Mouse (Mus musculus): ENCODE data around the gene Cdipt. TPM values are rescaled to one million over a fixed set of nuclear protein-coding genes. Genes with fewer than 3 reads are reported as not detected.

The Cdipt gene
- polyA plus RNA-seq (2015; fragmentation: Nextera tagmentation; extraction: Ambion mirVana) = 39.5 and 42.6 TPM in 2 replicates

- Histone ChIP-seq H3K9me3 (replicated peaks; ENCODE audit: control insufficient read depth, low read length) (no peaks in the 10 kb centered on the region), H3K36me3 (ENCODE audit: control insufficient read depth, insufficient read depth) (peaks cover 17% of the 10 kb centered on the region), H3K4me2 (ENCODE audit: low read depth, low read length) (peak within 1 kb of the TSS; percentile 90), H3K9ac (ENCODE audit: low read depth, low read length) (peak within 1 kb of the TSS; percentile 98), H3K4me1 (ENCODE audit: control insufficient read depth, low read depth, low read length) (peaks cover 21% of the 10 kb centered on the region), H3K27ac (ENCODE audit: low read length) (peak within 1 kb of the TSS; percentile 94), H3K27me3 (ENCODE audit: control insufficient read depth, insufficient read depth, low read depth, low read length) (no peaks in the 10 kb centered on the region), H3K4me3 (ENCODE audit: low read depth, low read length) (peak within 1 kb of the TSS; percentile 99)
- ATAC-seq (ENCODE audit: low read depth) = no peak
- 0% methylated on average over 1 of the region's 1 CpGs for WGBS (ENCODE audit: insufficient replicate concordance)
Observed at GRCm38 (mm10) chr7:126975893-126975949, at the start of gene Cdipt. Cdipt (plus strand) TSS chr7:126975914.

GRCm38 (mm10) chr7:126926299-126926698 is 49.4 kb upstream of the Cdipt start:
- Histone ChIP-seq H3K4me1 (ENCODE audit: control insufficient read depth, low read depth, low read length) (peaks cover 34% of the 10 kb centered on the region), H3K36me3 (ENCODE audit: control insufficient read depth, insufficient read depth) (no peaks in the 10 kb centered on the region), H3K4me3 (ENCODE audit: low read depth, low read length) (no peak overlapping the region), H3K27me3 (ENCODE audit: control insufficient read depth, insufficient read depth, low read depth, low read length) (no peaks in the 10 kb centered on the region), H3K9me3 (replicated peaks; ENCODE audit: control insufficient read depth, low read length) (no peaks in the 10 kb centered on the region), H3K9ac (ENCODE audit: low read depth, low read length) (no peak overlapping the region), H3K27ac (ENCODE audit: low read length) (0 out of 2 replicates have a peak overlapping the region, but pooled peaks have one; percentile 22), H3K4me2 (ENCODE audit: low read depth, low read length) (no peak overlapping the region)
- no peak for ATAC-seq (ENCODE audit: low read depth)
- 14% methylated on average over 3 of the region's 3 CpGs for WGBS (ENCODE audit: insufficient replicate concordance)

- peak within 1 kb of the TSS; percentile 75 for H3K27ac ChIP-seq (ENCODE audit: low read length)
- whole genome bisulfite sequencing (ENCODE audit: insufficient replicate concordance) = 1% methylated on average over 55 of the region's 56 CpGs
- peak; percentile 97 for ATAC-seq (ENCODE audit: low read depth)
- H3K9ac ChIP-seq (ENCODE audit: low read depth, low read length) = peak within 1 kb of the TSS; percentile 91
- H3K4me3 ChIP-seq (ENCODE audit: low read depth, low read length) = peak within 1 kb of the TSS; percentile 87
- H3K27me3 ChIP-seq (ENCODE audit: control insufficient read depth, insufficient read depth, low read depth, low read length) = no peaks in the 10 kb centered on the region
- H3K36me3 ChIP-seq (ENCODE audit: control insufficient read depth, insufficient read depth) = no peaks in the 10 kb centered on the region
- H3K9me3 ChIP-seq (replicated peaks; ENCODE audit: control insufficient read depth, low read length) = no peaks in the 10 kb centered on the region
- peaks cover 34% of the 10 kb centered on the region for H3K4me1 ChIP-seq (ENCODE audit: control insufficient read depth, low read depth, low read length)
- peak within 1 kb of the TSS; percentile 100 for H3K4me2 ChIP-seq (ENCODE audit: low read depth, low read length)
Observed at GRCm38 (mm10) chr7:126928384-126929037, 47.2 kb upstream of the Cdipt start, which contains the start of gene Kctd13. Kctd13 (plus strand) TSS chr7:126928879.

- ATAC-seq (ENCODE audit: low read depth) = peak; percentile 42
- peak overlapping the region; percentile 91 for H3K9ac ChIP-seq (ENCODE audit: low read depth, low read length)
- peak overlapping the region; percentile 100 for H3K4me2 ChIP-seq (ENCODE audit: low read depth, low read length)
- no peaks in the 10 kb centered on the region for H3K9me3 ChIP-seq (replicated peaks; ENCODE audit: control insufficient read depth, low read length)
- H3K27ac ChIP-seq (ENCODE audit: low read length) = peak overlapping the region; percentile 51; the same call in 1 of the 2 replicates
- H3K27me3 ChIP-seq (ENCODE audit: control insufficient read depth, insufficient read depth, low read depth, low read length) = no peaks in the 10 kb centered on the region
- under 1% methylated on average over 27 of the region's 27 CpGs for WGBS (ENCODE audit: insufficient replicate concordance)
- peak overlapping the region; percentile 87 for H3K4me3 ChIP-seq (ENCODE audit: low read depth, low read length)
- no peaks in the 10 kb centered on the region for H3K36me3 ChIP-seq (ENCODE audit: control insufficient read depth, insufficient read depth)
- peaks cover 29% of the 10 kb centered on the region for H3K4me1 ChIP-seq (ENCODE audit: control insufficient read depth, low read depth, low read length)
Observed at GRCm38 (mm10) chr7:126929046-126929445, 46.7 kb upstream of the Cdipt start.

GRCm38 (mm10) chr7:126932652-126933051 is 43.1 kb upstream of the Cdipt start:
- H3K4me3 ChIP-seq (ENCODE audit: low read depth, low read length) = no peak overlapping the region
- 73% methylated on average over 2 of the region's 2 CpGs for WGBS (ENCODE audit: insufficient replicate concordance)
- H3K9ac ChIP-seq (ENCODE audit: low read depth, low read length) = no peak overlapping the region
- H3K36me3 ChIP-seq (ENCODE audit: control insufficient read depth, insufficient read depth) = peaks cover 4% of the 10 kb centered on the region; the same call in 1 of the 2 replicates
- ATAC-seq (ENCODE audit: low read depth) = no peak
- H3K9me3 ChIP-seq (replicated peaks; ENCODE audit: control insufficient read depth, low read length) = no peaks in the 10 kb centered on the region
- H3K27me3 ChIP-seq (ENCODE audit: control insufficient read depth, insufficient read depth, low read depth, low read length) = no peaks in the 10 kb centered on the region
- H3K4me1 ChIP-seq (ENCODE audit: control insufficient read depth, low read depth, low read length) = peaks cover 17% of the 10 kb centered on the region
- no peak overlapping the region for H3K27ac ChIP-seq (ENCODE audit: low read length)
- H3K4me2 ChIP-seq (ENCODE audit: low read depth, low read length) = no peak overlapping the region

GRCm38 (mm10) chr7:126941171-126941570 is 34.5 kb upstream of the Cdipt start:
- ATAC-seq (ENCODE audit: low read depth) = no peak
- H3K4me2 ChIP-seq (ENCODE audit: low read depth, low read length) = no peak overlapping the region
- no peak overlapping the region for H3K9ac ChIP-seq (ENCODE audit: low read depth, low read length)
- 50% methylated on average over 6 of the region's 6 CpGs for WGBS (ENCODE audit: insufficient replicate concordance)
- H3K36me3 ChIP-seq (ENCODE audit: control insufficient read depth, insufficient read depth) = peaks cover 6% of the 10 kb centered on the region; the same call in 1 of the 2 replicates
- H3K4me3 ChIP-seq (ENCODE audit: low read depth, low read length) = no peak overlapping the region
- H3K27ac ChIP-seq (ENCODE audit: low read length) = no peak overlapping the region
- 0 out of 2 replicates have a peak, but pooled peaks cover 2% of the 10 kb centered on the region for H3K4me1 ChIP-seq (ENCODE audit: control insufficient read depth, low read depth, low read length)
- H3K27me3 ChIP-seq (ENCODE audit: control insufficient read depth, insufficient read depth, low read depth, low read length) = no peaks in the 10 kb centered on the region
- H3K9me3 ChIP-seq (replicated peaks; ENCODE audit: control insufficient read depth, low read length) = no peaks in the 10 kb centered on the region

- Histone ChIP-seq H3K27ac (ENCODE audit: low read length) (no peak overlapping the region), H3K36me3 (ENCODE audit: control insufficient read depth, insufficient read depth) (peaks cover 6% of the 10 kb centered on the region; the same call in 1 of the 2 replicates), H3K9me3 (replicated peaks; ENCODE audit: control insufficient read depth, low read length) (no peaks in the 10 kb centered on the region), H3K4me3 (ENCODE audit: low read depth, low read length) (no peak overlapping the region), H3K27me3 (ENCODE audit: control insufficient read depth, insufficient read depth, low read depth, low read length) (no peaks in the 10 kb centered on the region), H3K4me1 (ENCODE audit: control insufficient read depth, low read depth, low read length) (0 out of 2 replicates have a peak, but pooled peaks cover 2% of the 10 kb centered on the region), H3K4me2 (ENCODE audit: low read depth, low read length) (no peak overlapping the region), H3K9ac (ENCODE audit: low read depth, low read length) (no peak overlapping the region)
- no peak for ATAC-seq (ENCODE audit: low read depth)
- WGBS (ENCODE audit: insufficient replicate concordance) = 77% methylated on average over 5 of the region's 5 CpGs
Observed at GRCm38 (mm10) chr7:126941801-126942200, 33.9 kb upstream of the Cdipt start.

- Histone ChIP-seq H3K4me1 (ENCODE audit: control insufficient read depth, low read depth, low read length) (peaks cover 5% of the 10 kb centered on the region), H3K9me3 (replicated peaks; ENCODE audit: control insufficient read depth, low read length) (no peaks in the 10 kb centered on the region), H3K27me3 (ENCODE audit: control insufficient read depth, insufficient read depth, low read depth, low read length) (peaks cover 22% of the 10 kb centered on the region), H3K4me2 (ENCODE audit: low read depth, low read length) (no peak overlapping the region), H3K9ac (ENCODE audit: low read depth, low read length) (no peak overlapping the region), H3K27ac (ENCODE audit: low read length) (no peak overlapping the region), H3K4me3 (ENCODE audit: low read depth, low read length) (no peak overlapping the region), H3K36me3 (ENCODE audit: control insufficient read depth, insufficient read depth) (no peaks in the 10 kb centered on the region)
- no peak for ATAC-seq (ENCODE audit: low read depth)
- WGBS (ENCODE audit: insufficient replicate concordance) = 43% methylated on average over 3 of the region's 3 CpGs
Observed at GRCm38 (mm10) chr7:126946530-126946929, 29.2 kb upstream of the Cdipt start.

- no peak overlapping the region for H3K4me3 ChIP-seq (ENCODE audit: low read depth, low read length)
- H3K9me3 ChIP-seq (replicated peaks; ENCODE audit: control insufficient read depth, low read length) = no peaks in the 10 kb centered on the region
- H3K27ac ChIP-seq (ENCODE audit: low read length) = no peak overlapping the region
- H3K9ac ChIP-seq (ENCODE audit: low read depth, low read length) = no peak overlapping the region
- no peak for ATAC-seq (ENCODE audit: low read depth)
- H3K4me2 ChIP-seq (ENCODE audit: low read depth, low read length) = no peak overlapping the region
- H3K27me3 ChIP-seq (ENCODE audit: control insufficient read depth, insufficient read depth, low read depth, low read length) = peaks cover 29% of the 10 kb centered on the region
- 67% methylated on average over 10 of the region's 10 CpGs for WGBS (ENCODE audit: insufficient replicate concordance)
- peaks cover 5% of the 10 kb centered on the region for H3K4me1 ChIP-seq (ENCODE audit: control insufficient read depth, low read depth, low read length)
- no peaks in the 10 kb centered on the region for H3K36me3 ChIP-seq (ENCODE audit: control insufficient read depth, insufficient read depth)
Observed at GRCm38 (mm10) chr7:126948626-126949025, 27.1 kb upstream of the Cdipt start.
